Mouse (Mus musculus) B cell, adult 62 days (primary cell): ENCODE results near the gene Ints4. TPM values are rescaled to one million over a fixed set of nuclear protein-coding genes. Genes with fewer than 3 reads are reported as not detected.

Source experiments
- total RNA-seq: library from RNA; stranded (reverse); gene quantifications from 4 replicates; pipeline ENCODE4 v1.2.4, GENCODE M21; 2023

Ints4 gene
- 86.7 to 105 TPM (median 94.3 TPM) in 4 replicates for total RNA-seq

GRCm38 (mm10) chr7:97480821-97481339 is at the start of gene Ints4:
TSS of gene Ints4 (plus strand) at chr7:97480956.

GRCm38 (mm10) chr7:97451023-97451422 is 29.7 kb upstream of the Ints4 start, which contains the start of gene Kctd14:
TSS of gene Kctd14 (plus strand) at chr7:97451323.

GRCm38 (mm10) chr7:97579067-97579975 is 98.6 kb downstream of the Ints4 start, which contains the start of the genes Aamdc and Rsf1:
TSS of gene Aamdc (minus strand) at chr7:97579497.
TSS of gene Rsf1 (plus strand) at chr7:97579889.

Other genes starting within 250 kb of the Ints4 start
- gene Usp35, start 148.9 kb upstream of the Ints4 start, total RNA-seq = 6.3 to 11.8 TPM (median 8.8 TPM) in 4 replicates
- gene Kctd21, start 148.6 kb upstream of the Ints4 start, total RNA-seq = 0.52 to 1.5 TPM (median 0.73 TPM) in 4 replicates
- 10.4 to 17.9 TPM (median 14.1 TPM) in 4 replicates for gene Alg8, start 109.3 kb upstream of the Ints4 start, total RNA-seq
- gene Ndufc2, start 81.0 kb upstream of the Ints4 start, total RNA-seq = 46.1 to 55.5 TPM (median 52.9 TPM) in 4 replicates
- not detected in 4 replicates for gene Thrsp, start 63.2 kb upstream of the Ints4 start, total RNA-seq
- gene Kctd14, start 29.6 kb upstream of the Ints4 start, total RNA-seq = 6.8 to 8.2 TPM (median 7.8 TPM) in 4 replicates
- gene Aamdc, start 98.5 kb downstream of the Ints4 start, total RNA-seq = 7.7 to 11.3 TPM (median 10.0 TPM) in 4 replicates
- gene Rsf1, start 98.9 kb downstream of the Ints4 start, total RNA-seq = 77.0 to 82.8 TPM (median 79.8 TPM) in 4 replicates
- gene Clns1a, start 215.7 kb downstream of the Ints4 start, total RNA-seq = 49.7 to 51.4 TPM (median 50.8 TPM) in 4 replicates